Mouse (Mus musculus) lung, postnatal 25 days (tissue): Measurements from ENCODE around the gene Clec3b.
A peak's percentile ranks its signal among the peaks of the same experiment; 100 is the strongest.

Experiments
- DNase-seq: peaks from one replicate; pipeline ENCODE4 v3.0.0; 2022; ENCODE audit warnings: low spot score

Clec3b gene

GRCm38 (mm10) chr9:123153121-123153520 is 2.4 kb downstream of the Clec3b start:
- DNase-seq = no peak

GRCm38 (mm10) chr9:123156910-123157361 is 6.2 kb downstream of the Clec3b start:
- peak; percentile 70 for DNase-seq

GRCm38 (mm10) chr9:123157699-123158098 is 7.0 kb downstream of the Clec3b start:
- no peak for DNase-seq

GRCm38 (mm10) chr9:123158125-123158836 is 7.5 kb downstream of the Clec3b start:
- DNase-seq = peak; percentile 37

GRCm38 (mm10) chr9:123159330-123159729 is 8.6 kb downstream of the Clec3b start:
- DNase-seq = peak; percentile 75

- no peak for DNase-seq
Measured at GRCm38 (mm10) chr9:123161792-123162191, 11.0 kb downstream of the Clec3b start.

GRCm38 (mm10) chr9:123162985-123163694 is 12.4 kb downstream of the Clec3b start:
- DNase-seq = no peak

GRCm38 (mm10) chr9:123165781-123166443 is 15.2 kb downstream of the Clec3b start:
- no peak for DNase-seq

GRCm38 (mm10) chr9:123173760-123174159 is 23.0 kb downstream of the Clec3b start:
- DNase-seq = no peak

- DNase-seq = no peak
Measured at GRCm38 (mm10) chr9:123174356-123174755, 23.6 kb downstream of the Clec3b start.

- no peak for DNase-seq
Measured at GRCm38 (mm10) chr9:123177380-123178048, 26.8 kb downstream of the Clec3b start.

GRCm38 (mm10) chr9:123180003-123180402 is 29.3 kb downstream of the Clec3b start:
- DNase-seq = no peak

- no peak for DNase-seq
Measured at GRCm38 (mm10) chr9:123183226-123183625, 32.5 kb downstream of the Clec3b start.

GRCm38 (mm10) chr9:123185546-123185945 is 34.8 kb downstream of the Clec3b start:
- no peak for DNase-seq

GRCm38 (mm10) chr9:123186151-123186550 is 35.4 kb downstream of the Clec3b start:
- DNase-seq = no peak

GRCm38 (mm10) chr9:123187589-123187988 is 36.8 kb downstream of the Clec3b start:
- DNase-seq = no peak

- no peak for DNase-seq
Measured at GRCm38 (mm10) chr9:123188271-123188670, 37.5 kb downstream of the Clec3b start.

GRCm38 (mm10) chr9:123200116-123200515 is 49.4 kb downstream of the Clec3b start:
- DNase-seq = no peak

- DNase-seq = no peak
Measured at GRCm38 (mm10) chr9:123206526-123206925, 55.8 kb downstream of the Clec3b start.

- DNase-seq = peak; percentile 34
Measured at GRCm38 (mm10) chr9:123206948-123207347, 56.2 kb downstream of the Clec3b start.
